Mouse (Mus musculus) thymus, adult 2 months (tissue): ENCODE measurements around the gene Hspa1b.
A peak's percentile ranks its signal among the peaks of the same experiment; 100 is the strongest.

Experiments
- CTCF ChIP-seq: fragments of 200-500 bp; IDR thresholded peaks from 2 replicates; pipeline ENCODE4 v1.5.1; 2012; ENCODE audit warnings: mild to moderate bottlenecking, control low read depth, low read length, moderate library complexity, borderline replicate concordance; ENCODE audit not compliant: control insufficient read depth, poor library complexity, insufficient read depth; ENCODE audit errors: extremely low read depth
- POLR2A ChIP-seq: fragments of 200-500 bp; IDR thresholded peaks from 2 replicates; pipeline ENCODE4 v1.6.1; 2012; ENCODE audit warnings: mild to moderate bottlenecking, low read length, control low read depth, moderate library complexity; ENCODE audit not compliant: control insufficient read depth, poor library complexity, insufficient read depth; ENCODE audit errors: extremely low read depth

DNA sequence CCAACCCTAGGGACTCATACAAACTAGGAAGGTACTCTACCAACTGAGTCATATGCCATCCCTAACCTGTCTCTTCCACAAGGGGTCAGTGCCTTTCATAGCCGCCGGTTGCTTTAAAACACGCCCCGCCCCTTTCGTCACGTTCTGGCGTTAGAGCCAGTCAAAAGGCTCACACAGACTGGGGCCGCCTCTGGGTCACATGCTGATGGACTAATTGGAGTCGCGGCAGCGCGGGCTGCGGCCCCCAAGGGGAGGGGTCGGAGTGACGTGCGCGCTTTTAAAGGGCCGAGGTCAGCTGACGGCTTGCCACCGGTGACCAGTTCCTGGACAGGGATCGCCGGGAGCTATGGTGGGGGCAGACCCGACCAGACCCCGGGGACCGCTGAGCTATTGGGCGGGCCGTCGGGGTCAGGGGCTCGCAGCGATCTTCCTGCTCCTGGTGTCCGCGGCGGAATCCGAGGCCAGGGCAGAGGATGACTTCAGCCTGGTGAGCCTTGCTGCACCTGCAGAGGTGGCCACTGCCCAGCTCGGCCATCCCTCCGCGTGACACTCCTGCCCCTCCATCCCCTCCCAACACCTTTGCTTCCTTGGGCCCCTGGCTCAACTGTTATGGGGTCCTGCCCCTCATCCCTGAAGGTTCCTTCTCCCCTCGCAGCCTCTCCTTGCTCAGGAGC, 27.8 kb downstream of the Hspa1b start, which contains the start of gene Neu1:
- TF ChIP-seq POLR2A (peak; percentile 60), CTCF (peak; percentile 72; the same call in 1 of the 2 replicates)
